9 mouse cellular contexts compared by ENCODE assay signal in genomic region chr13:104518312-104519005, GRCm38 (mm10).
DNase-seq lines count a peak whose midpoint lies in the region; ATAC-seq lines count a peak whose summit lies in the region.
"Had no signal": no experiment of that assay in that cellular context is flagged by ENCODE, and none has a peak within 500 bp of the region (broad histone marks: within the 10 kb centered on the region; RNA-seq: fewer than 3 reads in every experiment).

No protein-coding gene starts in this region.

- ATAC-seq in hindbrain, embryonic 11.5 days (ENCODE audit: low FRiP score), result peak; percentile 97
- ATAC-seq in erythroid progenitor cell, adult 5-6 weeks (replicated peaks; ENCODE audit: low FRiP score, poor library complexity, severe bottlenecking), result no peak

- peak overlapping the region; percentile 26 for H3K4me3 ChIP-seq in hindbrain, embryonic 11.5 days (ENCODE audit: low read depth, low read length)

- H3K4me2 ChIP-seq in hindbrain, embryonic 11.5 days (replicated peaks; ENCODE audit: low read depth, low read length), result peak overlapping the region; percentile 52

- H3K9ac ChIP-seq in hindbrain, embryonic 11.5 days (ENCODE audit: low read depth, low read length), result peak overlapping the region; percentile 65

- 4% methylated on average over 19 of the region's 19 CpGs for WGBS in hindbrain, embryonic 11.5 days

- peak; percentile 79 for DNase-seq in ES-CJ7 (ENCODE audit: low read depth, low spot score)
- DNase-seq in cerebellum, postnatal 14 days, result peak; percentile 91 to 95
- DNase-seq in frontal cortex, postnatal 14 days (ENCODE audit: low spot score in 2 of 2), result peak; percentile 79 to 80
- DNase-seq in hindbrain, embryonic 11.5 days (ENCODE audit: low spot score), result peak; percentile 93
- peak; percentile 75 for DNase-seq in layer of hippocampus, adult 9-10 months (ENCODE audit: low spot score)
- peak; percentile 75 to 82 for DNase-seq in lung, adult 18-20 months
- DNase-seq in ovary, postnatal 36 days (ENCODE audit: low spot score), result peak; percentile 89

- no peaks in the 10 kb centered on the region for H3K27me3 ChIP-seq in hindbrain, embryonic 11.5 days (ENCODE audit: control insufficient read depth, insufficient read depth, low read length)

- no peaks in the 10 kb centered on the region for H3K36me3 ChIP-seq in hindbrain, embryonic 11.5 days (ENCODE audit: control insufficient read depth, insufficient read depth, low read length)

- no peaks in the 10 kb centered on the region for H3K4me1 ChIP-seq in hindbrain, embryonic 11.5 days (replicated peaks; ENCODE audit: control insufficient read depth, insufficient read depth, low read length)

- H3K27ac ChIP-seq in hindbrain, embryonic 11.5 days (ENCODE audit: low read depth, low read length), result peak overlapping the region; percentile 93
- H3K27ac ChIP-seq: macrophage had no signal

- no peaks in the 10 kb centered on the region for H3K9me3 ChIP-seq in hindbrain, embryonic 11.5 days (ENCODE audit: control insufficient read depth, low read length)
